Mouse (Mus musculus) stomach, embryonic 16.5 days (tissue): Measurements from ENCODE around the gene Nox3. TPM values are rescaled to one million over a fixed set of nuclear protein-coding genes. Genes with fewer than 3 reads are reported as not detected.

Source experiments
- ATAC-seq: fragments of 200-750 bp; cut with Nextera tagmentation; 2 replicates; pipeline ENCODE4 v1.8.0; 2017; ENCODE audit warnings: moderate number of reproducible peaks, moderate TSS enrichment; ENCODE audit not compliant: insufficient read depth, low FRiP score
- H3K27ac ChIP-seq: fragments of 300-500 bp; sonication (generic); 2 replicates; pipeline ENCODE4 v1.5.1; 2014; ENCODE audit warnings: low read length
- H3K27me3 ChIP-seq: fragments of 300-500 bp; sonication (generic); 2 replicates; pipeline ENCODE4 v1.6.1; 2014; ENCODE audit warnings: low read length, control low read depth, mixed read lengths; ENCODE audit not compliant: control insufficient read depth, insufficient read depth
- H3K36me3 ChIP-seq: fragments of 300-500 bp; sonication (generic); 2 replicates; pipeline ENCODE4 v1.6.1; 2014; ENCODE audit warnings: low read length; ENCODE audit not compliant: control insufficient read depth, insufficient read depth
- H3K4me1 ChIP-seq: fragments of 300-500 bp; sonication (generic); 2 replicates; pipeline ENCODE4 v1.6.1; 2014; ENCODE audit warnings: low read length, control low read depth, mixed read lengths; ENCODE audit not compliant: control insufficient read depth, insufficient read depth
- H3K4me2 ChIP-seq: fragments of 300-500 bp; sonication (generic); 2 replicates; pipeline ENCODE4 v1.6.1; 2014; ENCODE audit warnings: low read depth, low read length, mixed read lengths
- H3K4me3 ChIP-seq: fragments of 300-500 bp; sonication (generic); replicated peaks from 2 replicates; pipeline ENCODE4 v1.5.1; 2014; ENCODE audit warnings: mild to moderate bottlenecking, low read length
- H3K9ac ChIP-seq: fragments of 300-500 bp; sonication (generic); 2 replicates; pipeline ENCODE4 v1.6.1; 2014; ENCODE audit warnings: low read length
- H3K9me3 ChIP-seq: fragments of 300-500 bp; sonication (generic); replicated peaks from 2 replicates; pipeline ENCODE4 v1.6.1; 2016; ENCODE audit warnings: low read length, control low read depth; ENCODE audit not compliant: control insufficient read depth
- WGBS: fragments of 180-500 bp; shearing (Covaris S2); extraction: QIAGEN DNeasy Blood & Tissue Kit; methylation state at CpG from one replicate; pipeline ENCODE4 v1.1.7; 2014; 5-methylcytosine and 5-hydroxymethylcytosine counted together
- polyA plus RNA-seq: library from polyadenylated mRNA; unstranded; fragments of >200 nt; fragmentation: Nextera tagmentation; extraction: Ambion mirVana; gene quantifications from 2 replicates; pipeline ENCODE4 v1.2.1, GENCODE M21; 2015

Gene Nox3
- polyA plus RNA-seq, 1 experiment from 2014 or later = not detected

- ATAC-seq = no peak
- Histone ChIP-seq H3K27me3 (no peaks in the 10 kb centered on the region), H3K27ac (no peak overlapping the region)
These were observed 79.5 kb downstream of the Nox3 start for GRCm38 (mm10) chr17:3616329-3617216.

GRCm38 (mm10) chr17:3615553-3615952 is 80.5 kb downstream of the Nox3 start:
- Histone ChIP-seq H3K27ac (no peak overlapping the region), H3K9ac (no peak overlapping the region), H3K27me3 (no peaks in the 10 kb centered on the region), H3K4me1 (peaks cover 2% of the 10 kb centered on the region; the same call in 1 of the 2 replicates), H3K4me2 (no peak overlapping the region), H3K36me3 (no peaks in the 10 kb centered on the region), H3K4me3 (no peak overlapping the region), H3K9me3 (no peaks in the 10 kb centered on the region)
- WGBS = 36% methylated on average over 1 of the region's 1 CpGs
- no peak for ATAC-seq

More at GRCm38 (mm10) chr17:3616329-3617216, 79.5 kb downstream of the Nox3 start:
- Histone ChIP-seq H3K4me1 (no peaks in the 10 kb centered on the region), H3K4me3 (no peak overlapping the region), H3K36me3 (no peaks in the 10 kb centered on the region), H3K9me3 (no peaks in the 10 kb centered on the region), H3K9ac (no peak overlapping the region), H3K4me2 (no peak overlapping the region)
- 37% methylated on average over 7 of the region's 7 CpGs for WGBS

GRCm38 (mm10) chr17:3611781-3612075 is 84.3 kb downstream of the Nox3 start:
- no peak overlapping the region for H3K27ac ChIP-seq
- H3K4me1 ChIP-seq = peaks cover 2% of the 10 kb centered on the region; the same call in 1 of the 2 replicates
- no peaks in the 10 kb centered on the region for H3K36me3 ChIP-seq
- WGBS = 82% methylated on average over 5 of the region's 5 CpGs
- H3K9me3 ChIP-seq = no peaks in the 10 kb centered on the region
- no peak overlapping the region for H3K4me3 ChIP-seq
- no peak overlapping the region for H3K4me2 ChIP-seq
- H3K27me3 ChIP-seq = no peaks in the 10 kb centered on the region
- no peak for ATAC-seq
- no peak overlapping the region for H3K9ac ChIP-seq

GRCm38 (mm10) chr17:3610928-3611780 is 84.9 kb downstream of the Nox3 start:
- peak overlapping the region; percentile 49; the same call in 1 of the 2 replicates for H3K9ac ChIP-seq
- ATAC-seq = no peak
- H3K4me3 ChIP-seq = peak overlapping the region; percentile 33

GRCm38 (mm10) chr17:3610307-3610754 is 85.7 kb downstream of the Nox3 start:
- Histone ChIP-seq H3K27ac (no peak overlapping the region), H3K36me3 (no peaks in the 10 kb centered on the region), H3K4me3 (no peak overlapping the region), H3K27me3 (no peaks in the 10 kb centered on the region), H3K9ac (no peak overlapping the region), H3K4me1 (peaks cover 2% of the 10 kb centered on the region; the same call in 1 of the 2 replicates), H3K4me2 (no peak overlapping the region), H3K9me3 (no peaks in the 10 kb centered on the region)
- WGBS = 58% methylated on average over 7 of the region's 7 CpGs
- ATAC-seq = no peak

More at GRCm38 (mm10) chr17:3610928-3611780, 84.9 kb downstream of the Nox3 start:
- 27% methylated on average over 21 of the region's 21 CpGs for WGBS
- H3K36me3 ChIP-seq = no peaks in the 10 kb centered on the region
- H3K4me2 ChIP-seq = peak overlapping the region; percentile 47
- H3K27me3 ChIP-seq = no peaks in the 10 kb centered on the region
- H3K27ac ChIP-seq = no peak overlapping the region
- H3K9me3 ChIP-seq = no peaks in the 10 kb centered on the region
- H3K4me1 ChIP-seq = peaks cover 2% of the 10 kb centered on the region; the same call in 1 of the 2 replicates

GRCm38 (mm10) chr17:3602954-3603672 is 92.9 kb downstream of the Nox3 start:
- ATAC-seq = no peak
- H3K9me3 ChIP-seq = no peaks in the 10 kb centered on the region
- H3K36me3 ChIP-seq = no peaks in the 10 kb centered on the region
- no peak overlapping the region; the same call in 1 of the 2 replicates for H3K27ac ChIP-seq
- 0 out of 2 replicates have a peak, but pooled peaks cover 2% of the 10 kb centered on the region for H3K4me1 ChIP-seq
- no peaks in the 10 kb centered on the region for H3K27me3 ChIP-seq
- no peak overlapping the region for H3K4me3 ChIP-seq
- WGBS = 71% methylated on average over 6 of the region's 6 CpGs
- H3K9ac ChIP-seq = no peak overlapping the region
- no peak overlapping the region for H3K4me2 ChIP-seq

GRCm38 (mm10) chr17:3598393-3598792 is 97.7 kb downstream of the Nox3 start:
- WGBS = 49% methylated on average over 1 of the region's 1 CpGs
- H3K27ac ChIP-seq = no peak overlapping the region
- H3K4me1 ChIP-seq = peaks cover 8% of the 10 kb centered on the region; the same call in 1 of the 2 replicates

GRCm38 (mm10) chr17:3597866-3598265 is 98.2 kb downstream of the Nox3 start:
- H3K9ac ChIP-seq = no peak overlapping the region
- H3K27ac ChIP-seq = no peak overlapping the region
- H3K36me3 ChIP-seq = no peaks in the 10 kb centered on the region
- H3K4me2 ChIP-seq = no peak overlapping the region
- peaks cover 8% of the 10 kb centered on the region; the same call in 1 of the 2 replicates for H3K4me1 ChIP-seq
- no peak for ATAC-seq
- H3K27me3 ChIP-seq = no peaks in the 10 kb centered on the region
- H3K9me3 ChIP-seq = no peaks in the 10 kb centered on the region
- WGBS = 76% methylated on average over 1 of the region's 1 CpGs
- H3K4me3 ChIP-seq = no peak overlapping the region

More at GRCm38 (mm10) chr17:3598393-3598792, 97.7 kb downstream of the Nox3 start:
- no peaks in the 10 kb centered on the region for H3K27me3 ChIP-seq
- no peak overlapping the region for H3K9ac ChIP-seq
- H3K4me2 ChIP-seq = no peak overlapping the region
- no peak overlapping the region for H3K4me3 ChIP-seq
- no peak for ATAC-seq
- no peaks in the 10 kb centered on the region for H3K9me3 ChIP-seq
- no peaks in the 10 kb centered on the region for H3K36me3 ChIP-seq
